Comparison of ENCODE assay signal across 7 mouse cellular contexts in the genomic region with DNA sequence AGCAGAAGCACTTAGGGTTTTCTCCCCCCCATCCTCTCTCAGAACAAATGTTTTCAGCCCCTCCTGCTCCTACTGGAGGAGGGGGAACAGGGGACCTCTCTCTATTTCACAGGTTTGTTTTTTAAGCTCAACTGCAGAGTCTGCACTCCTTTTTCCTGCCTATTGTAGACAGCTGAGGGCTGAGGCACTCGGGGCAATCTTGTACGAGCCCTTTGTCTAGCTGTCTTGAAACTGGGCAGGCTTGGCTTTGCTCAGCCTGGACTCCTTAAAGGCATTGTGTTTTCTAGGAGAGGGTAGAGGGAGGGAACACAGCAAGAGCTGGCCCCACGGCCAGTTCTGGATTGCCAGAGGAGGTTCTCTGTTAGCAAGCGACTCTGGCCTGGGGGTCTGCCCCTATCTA. TPM values are rescaled to one million over a fixed set of nuclear protein-coding genes. Genes with fewer than 3 reads are reported as not detected.
DNase-seq lines count a peak whose midpoint lies in the region; ATAC-seq lines count a peak whose summit lies in the region.
"Not testable (repeated sequence)": the region's sequence is repeated elsewhere in the genome, so short reads cannot be mapped to it uniquely, and the experiment has no call there.

No protein-coding gene starts in this region.

- H3K9ac ChIP-seq in forebrain, embryonic 11.5 days (ENCODE audit: low read length); hindbrain, embryonic 14.5 days: not testable (repeated sequence)
- peak overlapping the region; percentile 7 for H3K9ac ChIP-seq in liver, embryonic 12.5 days

- H3K4me3 ChIP-seq in forebrain, embryonic 11.5 days (ENCODE audit: low read depth, low read length); heart, embryonic 10.5 days; hindbrain, embryonic 14.5 days (replicated peaks; ENCODE audit: low read length); liver, embryonic 12.5 days: not testable (repeated sequence)

- H3K9me3 ChIP-seq in forebrain, embryonic 11.5 days (ENCODE audit: control insufficient read depth, low read length); heart, embryonic 10.5 days; hindbrain, embryonic 14.5 days (ENCODE audit: control insufficient read depth, low read length); liver, embryonic 12.5 days (replicated peaks): not testable (repeated sequence)

- peaks cover 10% of the 10 kb centered on the region; the same call in 1 of the 2 replicates for H3K27me3 ChIP-seq in forebrain, embryonic 11.5 days (ENCODE audit: control insufficient read depth, insufficient read depth, low read length)
- H3K27me3 ChIP-seq in heart, embryonic 10.5 days (ENCODE audit: insufficient read depth, poor library complexity, severe bottlenecking); hindbrain, embryonic 14.5 days (ENCODE audit: control insufficient read depth, insufficient read depth, low read length); liver, embryonic 12.5 days (replicated peaks): not testable (repeated sequence)

- no CpG with 5 or more reads among the region's 4 CpGs for WGBS in forebrain, embryonic 11.5 days
- WGBS in heart, embryonic 10.5 days: no CpG with 5 or more reads among the region's 4 CpGs
- 20% methylated on average over 1 of the region's 4 CpGs for WGBS in hindbrain, embryonic 14.5 days
- 0% methylated on average over 1 of the region's 4 CpGs for WGBS in liver, embryonic 12.5 days (ENCODE audit: insufficient replicate concordance)

- not testable (repeated sequence) for H3K4me2 ChIP-seq in forebrain, embryonic 11.5 days (ENCODE audit: low read depth, low read length, severe bottlenecking); hindbrain, embryonic 14.5 days (replicated peaks)
- peak overlapping the region; percentile 18 for H3K4me2 ChIP-seq in liver, embryonic 12.5 days

- DNase-seq in forebrain, embryonic 11.5 days (ENCODE audit: low spot score); heart, embryonic 10.5 days (ENCODE audit: low spot score); hindbrain, embryonic 14.5 days (ENCODE audit: low spot score): not testable (repeated sequence)

- H3K4me1 ChIP-seq in forebrain, embryonic 11.5 days (replicated peaks; ENCODE audit: control insufficient read depth, insufficient read depth, low read length): peaks cover 14% of the 10 kb centered on the region
- peaks cover 10% of the 10 kb centered on the region for H3K4me1 ChIP-seq in heart, embryonic 10.5 days
- H3K4me1 ChIP-seq in hindbrain, embryonic 14.5 days (replicated peaks; ENCODE audit: control insufficient read depth, insufficient read depth, low read length): peaks cover 10% of the 10 kb centered on the region
- H3K4me1 ChIP-seq in liver, embryonic 12.5 days: peaks cover 66% of the 10 kb centered on the region

- peak overlapping the region; percentile 86 for H3K27ac ChIP-seq in forebrain, embryonic 11.5 days (ENCODE audit: low read depth, low read length)
- H3K27ac ChIP-seq in heart, embryonic 10.5 days: peak overlapping the region; percentile 79
- peak overlapping the region; percentile 70 for H3K27ac ChIP-seq in hindbrain, embryonic 14.5 days
- peak overlapping the region; percentile 84 for H3K27ac ChIP-seq in liver, embryonic 12.5 days

- not testable (repeated sequence) for H3K36me3 ChIP-seq in forebrain, embryonic 11.5 days (ENCODE audit: control insufficient read depth, insufficient read depth, low read length); heart, embryonic 10.5 days; hindbrain, embryonic 14.5 days (replicated peaks; ENCODE audit: control insufficient read depth, insufficient read depth); liver, embryonic 12.5 days

- ATAC-seq in common myeloid progenitor, adult 5-6 weeks (replicated peaks; ENCODE audit: low read depth, poor library complexity, severe bottlenecking): peak; percentile 46
- ATAC-seq in forebrain, embryonic 11.5 days (replicated peaks; ENCODE audit: low FRiP score): peak; percentile 89
- ATAC-seq in hindbrain, embryonic 14.5 days (ENCODE audit: low FRiP score): peak; percentile 81; the same call in 1 of the 2 replicates
- 0 out of 2 replicates have a peak, but pooled peaks have one; percentile 3 for ATAC-seq in liver, embryonic 12.5 days
- peak; percentile 31 for ATAC-seq in megakaryocyte-erythroid progenitor cell, adult 5-6 weeks (replicated peaks; ENCODE audit: low FRiP score, low TSS enrichment, poor library complexity, severe bottlenecking)
- peak; percentile 35; the same call in 1 of the 2 replicates for ATAC-seq in monocyte, adult 5-6 weeks (replicated peaks; ENCODE audit: insufficient number of reproducible peaks, low FRiP score, low TSS enrichment, poor library complexity, severe bottlenecking)

RNA-seq across cellular contexts. Expression of gene Ric3, which starts 32.4 kb away (rescaled TPM):
- 1.6 and 3.1 TPM in 2 replicates for total RNA-seq in common myeloid progenitor, adult 5-6 weeks (2017)
- polyA plus RNA-seq in forebrain, embryonic 11.5 days (2014; fragmentation: Nextera tagmentation; extraction: Ambion mirVana): 16.1 and 18.2 TPM in 2 replicates
- 2.4 and 2.9 TPM in 2 replicates for polyA plus RNA-seq in heart, embryonic 10.5 days (2016; fragmentation: Nextera tagmentation; extraction: Ambion mirVana)
- polyA plus RNA-seq in hindbrain, embryonic 14.5 days (2014; fragmentation: Nextera tagmentation; extraction: Ambion mirVana): 33.3 and 34.4 TPM in 2 replicates
- 0.93 and 1.1 TPM in 2 replicates for polyA plus RNA-seq in liver, embryonic 12.5 days (2016; fragmentation: Nextera tagmentation; extraction: Ambion mirVana)
- total RNA-seq in megakaryocyte-erythroid progenitor cell, adult 5-6 weeks (2014; fragmentation: Nextera tagmentation): 1.2 TPM in 1 of 2 replicates, not detected in the other
- 0.11 and 0.75 TPM in 2 replicates for total RNA-seq in megakaryocyte-erythroid progenitor cell, adult 5-6 weeks (2017)
- 0.32 to 2.3 TPM in 2 of 3 replicates, not detected in the other for total RNA-seq in monocyte, adult 5-6 weeks (2017)

RNA-seq across cellular contexts. Expression of gene Lmo1, which starts 59.5 kb away (rescaled TPM):
- total RNA-seq in common myeloid progenitor, adult 5-6 weeks (2017): 3.1 and 7.5 TPM in 2 replicates
- polyA plus RNA-seq in forebrain, embryonic 11.5 days (2014; fragmentation: Nextera tagmentation; extraction: Ambion mirVana): 114 and 145 TPM in 2 replicates
- polyA plus RNA-seq in heart, embryonic 10.5 days (2016; fragmentation: Nextera tagmentation; extraction: Ambion mirVana): 1.3 and 7.3 TPM in 2 replicates
- 55.2 and 64.9 TPM in 2 replicates for polyA plus RNA-seq in hindbrain, embryonic 14.5 days (2014; fragmentation: Nextera tagmentation; extraction: Ambion mirVana)
- polyA plus RNA-seq in liver, embryonic 12.5 days (2016; fragmentation: Nextera tagmentation; extraction: Ambion mirVana): 1.7 and 1.8 TPM in 2 replicates
- not detected in 2 replicates for total RNA-seq in megakaryocyte-erythroid progenitor cell, adult 5-6 weeks (2014; fragmentation: Nextera tagmentation)
- not detected in 2 replicates for total RNA-seq in megakaryocyte-erythroid progenitor cell, adult 5-6 weeks (2017)
- 1.2 to 3.0 TPM (median 1.2 TPM) in 3 replicates for total RNA-seq in monocyte, adult 5-6 weeks (2017)

Comparison
In these comparisons a context has a peak if more than half of its experiments do, and no peak if none do; other contexts are left out.
1. ATAC-seq: peak in every context shown above with its lines; median percentile 89 in forebrain, embryonic 11.5 days; 81 in hindbrain, embryonic 14.5 days; 46 in common myeloid progenitor, adult 5-6 weeks; 35 in monocyte, adult 5-6 weeks; 31 in megakaryocyte-erythroid progenitor cell, adult 5-6 weeks; 3 in liver, embryonic 12.5 days.